Mouse (Mus musculus) liver, adult (tissue): ENCODE results near the gene Rfpl4.
"Not testable (repeated sequence)": the region's sequence is repeated elsewhere in the genome, so short reads cannot be mapped to it uniquely, and the experiment has no call there.

Experiments used
- GATA4 ChIP-seq: IDR thresholded peaks from 2 replicates; pipeline ENCODE4 v1.6.1; 2014; ENCODE audit warnings: mild to moderate bottlenecking, low read length; ENCODE audit not compliant: insufficient replicate concordance

Rfpl4 gene

DNA sequence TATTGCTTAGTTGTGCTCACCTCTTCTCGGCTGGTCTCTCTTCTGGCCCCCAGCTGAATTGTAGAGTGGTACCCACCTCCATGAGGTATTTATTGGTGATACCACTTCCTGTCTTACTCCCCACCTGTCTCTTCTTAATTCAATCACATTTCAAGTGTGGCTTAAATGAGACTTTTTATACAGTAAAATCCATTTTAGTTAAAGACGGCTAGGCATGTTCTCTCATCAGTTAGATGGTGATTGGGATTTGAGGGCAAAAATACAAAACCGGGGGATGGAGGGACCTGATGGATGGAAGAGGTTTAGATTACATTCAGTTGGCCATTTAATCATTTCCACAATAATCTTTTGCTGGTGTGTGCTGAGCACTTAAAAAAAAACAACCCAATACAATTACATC is at the start of gene Rfpl4:
Rfpl4 (minus strand) TSS at position 101 of the 400 bp plus-strand sequence.
- TF ChIP-seq GATA4, result no peak

DNA sequence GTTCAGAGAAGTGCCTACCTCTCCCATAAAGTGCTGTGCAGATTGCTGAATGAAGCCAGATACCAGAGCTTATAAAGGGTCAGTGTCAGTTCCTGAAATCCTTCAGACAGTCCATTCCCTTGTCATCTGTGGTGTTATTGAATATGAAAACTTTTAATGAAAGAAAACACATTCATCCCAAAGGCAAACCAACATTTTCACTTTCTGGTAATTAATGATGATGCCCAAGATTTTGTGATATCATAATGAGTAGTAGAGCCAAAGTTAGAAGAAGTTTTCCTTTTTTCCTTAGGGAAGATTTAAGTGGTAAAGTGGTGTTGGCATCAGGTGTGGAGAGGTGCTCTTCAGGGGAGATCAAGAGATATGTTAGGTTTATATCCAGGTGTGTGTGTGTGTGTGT is 32.8 kb upstream of the Rfpl4 start, which contains the start of gene Vmn1r55:
Vmn1r55 (minus strand) TSS at position 101 of the 400 bp plus-strand sequence.
- TF ChIP-seq GATA4, result not testable (repeated sequence)

DNA sequence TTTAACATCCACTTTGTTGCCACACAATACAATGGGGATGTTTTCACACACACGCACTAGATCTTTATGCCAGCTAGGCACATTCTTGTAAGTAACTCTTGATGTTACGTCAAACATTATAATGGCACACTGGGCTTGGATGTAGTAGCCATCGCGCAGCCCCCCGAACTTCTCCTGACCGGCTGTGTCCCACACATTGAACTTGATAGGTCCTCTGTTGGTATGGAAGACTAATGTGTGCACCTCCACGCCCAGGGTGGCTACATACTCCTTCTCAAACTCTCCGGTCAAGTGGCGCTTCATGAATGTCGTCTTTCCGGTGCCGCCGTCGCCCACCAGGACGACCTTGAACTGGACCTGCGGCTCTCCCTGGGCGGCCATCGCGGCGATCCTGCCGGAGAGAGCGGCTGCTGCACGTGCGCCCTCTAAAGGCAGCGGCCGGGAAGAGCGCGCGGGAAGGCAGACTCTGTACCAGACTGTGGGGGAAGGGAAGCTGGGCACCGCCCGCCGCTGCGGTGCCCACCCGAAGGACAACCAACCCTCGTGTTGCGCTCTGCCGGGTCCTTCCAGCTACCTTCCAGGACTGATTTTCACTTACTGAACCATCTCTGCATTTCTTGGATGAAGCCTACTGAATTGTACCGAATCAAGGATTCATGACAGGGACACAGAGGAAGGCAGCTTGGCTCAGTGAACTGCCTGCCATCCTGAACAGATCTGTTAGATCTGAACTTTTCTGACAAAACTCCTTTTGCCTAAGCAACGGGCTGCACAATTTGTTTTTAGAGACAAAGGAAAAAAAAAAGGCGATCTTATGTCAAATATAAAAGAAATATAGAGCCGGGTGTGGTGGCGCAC is 9.0 kb upstream of the Rfpl4 start, which contains the start of gene Rasl2-9:
Rasl2-9 (minus strand) TSS at position 402 of the 858 bp plus-strand sequence.
- TF ChIP-seq GATA4, result no peak

GRCm38 (mm10) chr7:5125078-5125477 is 8.3 kb upstream of the Rfpl4 start:
- TF ChIP-seq GATA4, result no peak

DNA sequence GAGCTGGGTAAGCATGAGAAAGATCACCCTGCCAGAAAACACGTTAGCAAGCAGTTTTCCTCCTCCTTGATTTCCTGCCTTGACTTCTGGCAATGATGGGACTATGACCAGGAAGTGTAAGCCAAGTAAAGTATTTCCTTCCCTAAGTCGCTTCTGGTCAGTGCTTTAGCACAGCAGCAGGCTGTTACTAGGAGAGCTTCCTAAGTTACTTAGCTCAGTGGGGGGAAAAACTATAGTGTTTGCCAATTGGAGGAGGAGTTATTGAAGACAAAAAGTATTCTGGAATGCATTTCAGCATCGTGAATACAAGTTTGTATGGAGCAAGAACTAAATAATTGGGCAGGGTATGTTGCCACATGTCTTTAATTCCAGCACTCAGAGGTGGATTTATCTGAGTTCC is 4.0 kb downstream of the Rfpl4 start:
- TF ChIP-seq GATA4, result no peak

DNA sequence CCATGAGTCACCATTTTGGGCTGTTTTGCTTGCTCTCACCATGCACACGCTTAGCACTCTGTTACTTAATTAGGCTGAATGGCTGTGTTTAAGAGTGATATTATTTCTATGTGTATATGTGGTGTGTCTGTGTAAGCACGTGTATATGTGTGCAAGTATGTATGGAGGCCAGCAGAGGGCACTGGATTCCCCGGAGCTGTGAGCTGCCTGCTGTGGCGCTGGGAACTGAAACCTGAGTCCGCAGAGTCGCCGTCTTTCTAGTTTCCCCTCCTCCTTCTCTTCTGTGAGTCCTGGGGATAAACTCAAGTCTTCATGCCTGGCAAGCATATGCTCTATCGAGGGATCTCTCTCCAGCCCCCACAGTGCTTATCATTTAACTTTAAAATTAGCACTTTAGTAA is 7.4 kb downstream of the Rfpl4 start:
- no peak for TF ChIP-seq GATA4

- no peak for TF ChIP-seq GATA4
Measured at GRCm38 (mm10) chr7:5108272-5108671, 8.5 kb downstream of the Rfpl4 start.

GRCm38 (mm10) chr7:5102564-5102963 is 14.2 kb downstream of the Rfpl4 start:
- no peak for TF ChIP-seq GATA4

DNA sequence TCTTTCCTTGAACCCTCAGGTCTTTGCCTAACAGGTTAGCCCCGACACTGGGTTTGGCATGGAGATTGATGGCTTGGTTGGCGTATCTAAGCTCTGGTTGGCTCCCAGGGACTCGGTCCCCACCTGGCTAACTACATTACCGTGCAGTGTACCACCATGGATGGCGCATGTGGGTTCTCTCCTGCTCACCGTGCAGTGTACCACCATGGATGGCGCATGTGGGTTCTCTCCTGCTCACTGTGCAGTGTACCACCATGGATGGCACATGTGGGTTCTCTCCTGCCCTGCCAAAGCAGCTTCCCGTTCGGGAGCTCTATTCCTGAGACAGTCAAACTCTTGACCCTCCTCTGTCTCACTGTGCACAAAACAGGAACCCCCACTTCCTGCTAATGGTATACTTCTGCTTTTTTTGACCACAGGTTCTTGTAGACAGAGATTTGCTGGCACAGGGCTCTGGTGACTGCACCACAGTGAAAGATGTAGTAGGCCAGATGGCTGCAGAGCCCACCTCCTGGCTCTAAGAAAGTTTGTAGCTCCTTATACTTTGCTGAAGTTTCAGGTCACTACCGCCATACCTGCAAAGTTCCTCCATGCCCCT is 15.6 kb downstream of the Rfpl4 start:
- TF ChIP-seq GATA4, result no peak

DNA sequence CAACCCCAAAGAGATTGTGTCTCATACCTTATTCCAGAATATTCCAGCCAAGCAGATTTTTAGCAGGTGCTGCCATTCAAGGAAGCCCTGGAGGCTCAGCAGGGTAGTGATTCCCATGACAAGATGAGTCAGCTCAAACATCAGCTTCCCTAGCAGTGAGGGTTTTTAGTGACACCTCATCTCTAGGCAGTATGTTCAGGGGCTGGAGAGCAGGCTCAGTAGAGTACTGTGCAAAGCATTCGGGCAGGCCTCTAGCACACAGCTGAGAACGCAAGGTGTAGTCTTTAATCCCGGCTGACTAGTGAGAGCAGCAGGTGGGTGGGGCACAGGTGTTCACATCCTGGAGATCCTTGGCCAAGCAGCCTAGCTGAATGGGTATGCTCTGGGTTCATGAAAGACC is 17.0 kb downstream of the Rfpl4 start:
- no peak for TF ChIP-seq GATA4

- no peak for TF ChIP-seq GATA4
Measured at GRCm38 (mm10) chr7:5098769-5099168, 18.0 kb downstream of the Rfpl4 start.

DNA sequence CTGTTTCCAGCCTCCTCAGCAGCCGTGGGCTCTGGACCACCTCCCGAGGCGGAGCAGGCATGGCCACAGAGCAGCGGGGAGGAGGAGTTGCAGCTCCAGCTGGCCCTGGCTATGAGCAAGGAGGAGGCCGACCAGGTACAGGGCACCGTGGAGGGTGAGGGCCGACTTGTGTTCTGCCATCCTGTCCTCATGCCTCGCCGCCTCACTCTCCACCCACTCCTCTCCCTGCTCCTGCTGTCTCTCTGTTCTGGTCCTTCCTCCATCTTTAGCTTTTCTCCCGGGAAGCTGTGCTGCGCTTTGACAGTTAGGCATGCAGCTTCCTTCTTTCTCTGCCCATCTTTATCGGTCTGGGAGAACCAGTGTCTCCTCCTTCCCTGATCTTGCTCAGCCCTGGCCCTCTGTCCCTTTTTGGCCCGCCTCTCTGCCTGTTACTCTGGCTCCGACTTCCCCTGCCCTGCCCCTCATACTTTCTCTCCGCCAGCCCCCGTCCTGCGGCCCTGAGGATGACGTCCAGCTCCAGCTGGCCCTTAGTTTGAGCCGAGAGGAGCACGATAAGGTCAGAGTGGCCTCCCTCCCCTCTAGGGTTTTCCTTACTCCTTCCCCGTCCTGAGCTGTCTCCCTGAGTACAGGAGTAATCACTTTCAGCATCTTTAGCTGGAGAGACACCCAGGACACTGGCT is 23.8 kb downstream of the Rfpl4 start:
- TF ChIP-seq GATA4, result no peak

DNA sequence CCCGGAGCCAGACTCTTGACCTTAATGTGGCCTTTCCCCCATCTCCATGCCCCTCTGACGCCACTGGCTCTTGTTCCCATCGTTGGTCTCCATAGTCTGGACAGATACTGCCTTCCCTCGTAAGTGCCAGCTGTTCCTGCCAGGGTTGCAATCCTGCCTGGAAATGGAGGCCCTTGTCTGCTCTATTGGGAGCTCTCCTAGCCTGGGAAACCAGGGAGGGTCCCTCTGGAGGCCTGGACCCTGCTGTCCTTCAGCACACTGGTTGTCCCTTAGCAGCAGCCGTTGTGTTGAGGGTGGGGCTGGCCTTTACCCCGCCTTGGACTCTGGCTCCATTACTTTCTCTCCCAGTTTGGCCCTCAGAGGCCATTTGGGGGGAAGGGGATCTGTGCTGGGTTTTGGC is 24.4 kb downstream of the Rfpl4 start:
- TF ChIP-seq GATA4, result no peak

- no peak for TF ChIP-seq GATA4
Measured at GRCm38 (mm10) chr7:5091008-5091728, 25.6 kb downstream of the Rfpl4 start.

GRCm38 (mm10) chr7:5089853-5090252 is 26.9 kb downstream of the Rfpl4 start:
- no peak for TF ChIP-seq GATA4
